Mouse (Mus musculus) heart, adult 18-20 months (tissue): ENCODE data around the gene Sds. TPM values are rescaled to one million over a fixed set of nuclear protein-coding genes. Genes with fewer than 3 reads are reported as not detected.

Experiments
- DNase-seq, 2 experiments: peaks; one replicate each; pipeline ENCODE4 v3.0.0; 2021 to 2022; ENCODE audit warnings: mixed read lengths in 1 of 2
- total RNA-seq, 2 experiments: library from RNA; stranded (reverse); gene quantifications; 2 replicates each; pipeline ENCODE4 v1.2.3; 2021

The Sds gene
- total RNA-seq, 2 experiments from 2014 or later, result 0.87 to 2.4 TPM

DNA sequence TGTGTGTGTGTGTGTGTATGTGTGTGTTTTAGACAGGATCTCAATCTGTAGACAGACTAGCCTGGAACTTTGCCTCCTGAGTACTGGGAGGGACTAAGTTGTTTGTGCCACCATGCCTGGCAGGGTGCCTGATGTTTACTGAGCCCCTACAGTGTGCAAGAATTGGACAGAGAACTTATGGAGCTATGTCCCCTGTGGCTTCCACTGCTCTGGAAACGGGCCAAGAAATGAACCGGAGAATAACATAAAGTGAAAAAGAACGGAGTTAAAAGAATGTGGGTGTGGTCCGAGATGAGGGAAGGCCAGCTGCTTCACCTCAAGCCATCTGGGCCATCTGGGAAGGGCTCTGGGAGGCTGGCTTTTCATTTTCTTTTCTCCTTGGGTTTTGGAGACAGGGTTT is 38.4 kb downstream of the Sds start:
- peak in 1 of 2 experiments; percentile 57 for DNase-seq

DNA sequence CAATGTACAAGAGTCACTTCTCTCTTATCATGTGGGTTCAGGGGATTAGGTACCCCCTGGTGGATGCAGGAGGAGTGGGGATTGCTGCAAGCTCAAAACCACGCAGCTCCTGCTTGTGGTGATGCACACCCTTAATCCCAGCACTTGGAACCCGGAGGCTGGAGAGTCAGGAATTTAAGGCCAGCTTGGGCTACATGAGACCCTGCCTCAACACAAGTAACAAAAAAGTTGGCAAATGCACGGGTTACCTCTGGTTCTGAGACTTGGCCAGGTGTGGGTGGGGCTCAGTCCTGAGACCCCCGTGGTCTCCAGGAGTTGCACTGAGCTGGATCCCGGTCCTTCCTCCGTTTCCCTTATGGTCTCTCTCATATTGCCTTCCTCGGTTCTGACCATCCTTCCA is 39.1 kb downstream of the Sds start:
- DNase-seq, result no peak

DNA sequence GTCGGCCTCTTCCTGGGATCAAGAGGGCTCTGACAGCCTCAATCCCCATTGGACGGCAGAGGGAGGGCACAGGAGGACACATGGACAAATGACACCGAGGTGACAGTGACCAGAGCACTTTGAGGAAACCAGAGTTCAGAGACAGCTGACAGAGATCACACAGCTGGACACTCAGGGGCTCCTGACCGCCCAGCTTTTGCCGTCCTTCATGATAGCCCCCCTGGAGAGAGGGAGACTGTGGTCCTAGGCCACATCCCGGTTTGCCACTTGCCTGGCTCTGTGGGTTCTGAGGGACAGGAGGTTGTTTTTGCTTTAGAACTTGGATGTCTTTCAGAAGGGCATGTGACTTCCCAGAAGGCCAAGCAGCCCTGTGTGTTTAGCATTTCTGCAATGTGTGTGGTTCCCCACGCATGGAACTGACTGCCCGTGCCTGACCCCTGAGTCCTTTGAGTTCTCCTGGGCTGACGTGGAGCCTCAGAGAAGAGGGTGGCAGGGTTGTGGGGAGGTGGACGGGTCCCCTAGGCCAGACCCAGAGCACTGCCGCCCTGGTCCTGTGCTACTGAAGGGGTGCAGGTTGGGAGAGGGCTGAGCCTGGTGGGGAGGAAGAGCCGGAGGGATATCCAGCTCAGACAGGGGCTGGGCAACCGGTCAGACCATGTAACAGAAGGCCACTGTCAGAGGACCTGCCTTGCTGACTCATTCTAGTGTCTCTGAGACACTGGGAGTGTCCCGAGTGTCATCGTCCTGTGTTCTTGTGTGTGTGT is 40.1 kb downstream of the Sds start:
- peak; percentile 76 to 77 for DNase-seq

DNA sequence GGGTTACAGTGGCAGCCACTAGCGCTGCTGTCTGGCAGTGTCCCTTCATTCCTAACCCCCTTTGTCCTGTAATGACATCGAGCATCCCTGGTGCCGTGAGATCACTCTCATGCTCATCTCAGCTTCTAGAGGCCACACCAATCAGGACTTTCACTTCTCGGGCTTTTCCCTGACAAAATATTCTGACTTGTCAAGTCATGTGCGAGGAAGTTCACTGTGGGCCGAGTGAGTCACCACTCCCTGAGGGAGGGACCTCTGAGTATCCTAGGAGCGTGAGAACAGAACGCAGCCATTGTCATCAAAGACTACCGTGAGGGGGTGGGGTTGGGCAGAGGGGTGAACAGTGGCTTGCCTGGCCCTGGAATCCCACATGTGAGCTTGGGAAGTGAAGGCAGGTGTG is 41.2 kb downstream of the Sds start:
- DNase-seq, result peak; percentile 81 to 88

DNA sequence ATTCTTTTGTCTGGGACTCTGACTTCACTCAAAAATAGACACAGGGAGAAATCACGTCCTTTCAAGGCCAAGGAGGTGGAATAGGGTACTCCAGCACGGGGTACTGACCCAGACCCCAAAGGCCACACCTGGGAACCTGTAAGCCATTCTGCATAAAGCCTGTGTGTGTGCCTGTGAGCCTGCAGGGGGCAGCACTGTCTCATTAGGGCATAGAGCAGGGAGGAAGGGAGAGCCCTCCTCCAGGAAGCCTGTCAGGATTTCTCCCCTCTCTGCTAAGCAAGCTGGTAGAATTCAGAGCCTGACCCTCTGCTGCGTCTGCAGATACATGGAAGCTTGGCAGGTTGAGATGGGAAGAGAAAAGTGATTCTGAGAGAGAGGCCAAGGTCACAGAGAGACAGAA is 46.3 kb downstream of the Sds start:
- DNase-seq, result peak in 1 of 2 experiments; percentile 53

DNA sequence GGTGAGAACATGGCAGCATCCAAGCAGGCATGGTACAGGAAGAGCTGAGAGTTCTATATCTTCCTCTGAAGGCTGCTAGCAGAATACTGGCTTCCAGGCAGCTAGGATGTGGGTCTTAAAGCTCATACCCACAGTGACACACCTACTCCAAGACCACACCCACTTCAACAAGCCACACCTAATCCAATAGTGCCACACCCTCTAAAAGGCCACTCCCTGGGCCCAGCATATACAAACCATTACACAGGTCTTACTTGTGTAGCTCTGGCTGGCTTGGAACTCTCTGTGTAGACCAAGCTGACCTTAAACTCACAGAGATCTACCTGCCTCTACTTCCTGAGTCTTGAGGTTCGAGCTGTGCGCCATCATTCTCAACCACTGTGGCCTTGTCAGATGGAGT is 48.4 kb downstream of the Sds start:
- DNase-seq, result no peak

DNA sequence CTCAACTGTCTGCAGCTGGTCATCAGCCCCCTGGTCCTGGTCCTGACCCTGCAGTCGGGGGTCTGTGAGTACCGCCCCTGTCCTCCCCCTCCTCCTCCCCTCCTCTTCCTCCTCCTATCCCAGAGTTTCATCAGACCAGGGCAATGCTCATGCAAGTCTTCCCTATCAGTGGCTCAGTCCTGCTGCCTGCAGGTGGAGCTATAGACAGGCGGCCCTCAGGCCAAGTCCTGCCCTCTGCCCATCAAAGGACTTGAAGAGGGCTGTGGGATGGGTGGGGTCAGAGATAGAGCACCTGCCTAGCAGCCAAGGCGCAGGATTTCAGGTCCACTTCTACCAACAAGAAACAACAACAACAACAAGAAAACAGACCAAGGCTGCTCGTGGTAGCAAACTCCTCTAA is 49.4 kb downstream of the Sds start:
- no peak for DNase-seq

DNA sequence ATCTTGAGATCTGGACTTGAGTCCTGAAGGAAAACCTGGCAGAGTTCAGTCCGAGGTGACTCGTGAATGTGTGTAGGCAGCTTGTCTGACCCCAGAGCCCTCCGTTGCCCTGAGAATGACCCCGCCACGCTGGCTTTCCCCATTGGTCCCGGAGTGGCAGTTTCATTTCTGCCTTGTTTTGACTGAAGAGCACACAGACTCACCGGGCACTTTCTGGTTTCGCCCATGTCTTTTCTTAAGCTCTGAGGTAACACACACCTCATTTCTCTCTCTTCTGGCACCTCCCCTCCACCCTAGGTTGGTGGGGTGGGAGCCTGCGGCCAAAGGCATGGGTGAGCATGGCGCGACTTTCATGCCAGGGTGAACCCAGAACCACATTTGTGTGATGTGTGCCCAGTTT is 50.0 kb downstream of the Sds start:
- no peak for DNase-seq

DNA sequence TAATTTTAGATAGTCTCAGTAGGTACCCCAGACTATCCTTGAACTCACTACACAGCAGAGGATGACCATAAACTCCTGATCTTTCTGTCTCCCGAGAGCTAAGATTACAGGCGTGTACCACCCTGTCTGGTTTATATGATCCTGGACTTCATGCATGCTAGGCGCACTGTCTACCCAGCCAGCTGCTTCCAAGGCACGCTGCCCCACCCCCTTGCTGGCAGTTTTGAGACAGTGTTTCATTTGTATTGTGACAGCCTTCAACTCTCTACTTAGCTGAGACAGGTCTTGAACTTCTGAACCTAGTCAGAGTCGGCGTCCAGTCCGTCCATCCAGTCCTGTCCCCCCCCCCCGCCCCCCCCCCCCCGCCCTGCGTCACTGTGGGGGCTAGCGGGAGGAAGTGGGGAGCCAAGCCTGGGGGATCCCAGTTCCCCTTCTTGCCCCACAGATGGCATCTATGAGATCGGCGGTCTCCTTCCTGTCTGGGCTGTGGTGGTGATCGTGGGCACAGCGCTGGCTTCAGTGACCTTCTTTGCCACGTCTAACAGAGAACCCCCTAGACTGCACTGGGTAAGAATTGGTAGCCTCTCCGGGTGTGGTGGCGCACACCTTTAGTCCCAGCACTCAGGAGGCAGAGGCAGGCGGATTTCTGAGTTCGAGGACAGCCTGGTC is 51.1 kb downstream of the Sds start:
- no peak for DNase-seq

DNA sequence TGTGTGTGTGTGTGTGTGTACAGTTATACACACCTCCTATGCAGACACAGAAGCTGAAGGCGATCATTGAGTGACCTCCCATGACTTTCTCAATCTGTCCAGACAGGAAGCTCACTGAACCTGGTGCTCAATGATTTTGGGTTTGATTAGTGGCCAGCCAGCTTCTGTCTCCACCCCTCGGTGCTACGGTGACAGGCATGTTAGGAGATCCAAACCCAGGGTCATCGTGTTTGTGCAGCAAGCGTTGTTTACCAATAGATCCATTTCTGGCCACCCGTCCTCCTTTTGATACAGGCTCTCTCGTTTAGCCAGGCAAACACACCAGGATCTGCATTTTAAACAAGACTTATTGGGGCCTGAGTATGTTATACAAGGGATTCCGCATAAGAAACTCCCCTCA is 55.3 kb downstream of the Sds start:
- no peak for DNase-seq

Other genes with a start within 250 kb of the Sds start
- not detected for gene Lhx5, start 44.8 kb upstream of the Sds start, total RNA-seq
- gene Sdsl, start 3.7 kb upstream of the Sds start, total RNA-seq, result 1 to 10 TPM; 6.8 to 9.4 TPM
- gene Plbd2, start 27.1 kb downstream of the Sds start, total RNA-seq, result 10 to 100 TPM; 47.4 to 50.3 TPM
- 10 to 100 TPM in 1 of 2 experiments, 1 to 10 TPM in 1; 9.5 to 11.3 TPM for gene Slc8b1, start 34.6 kb downstream of the Sds start, total RNA-seq
- gene Tpcn1, start 112.1 kb downstream of the Sds start, total RNA-seq, result 10 to 100 TPM; 29.7 to 35.5 TPM
- not detected for gene Iqcd, start 112.5 kb downstream of the Sds start, total RNA-seq
- 10 to 100 TPM; 13.4 to 16.3 TPM for gene Rita1, start 136.1 kb downstream of the Sds start, total RNA-seq
- 10 to 100 TPM; 19.2 to 23.0 TPM for gene Ddx54, start 136.2 kb downstream of the Sds start, total RNA-seq
- not detected for gene Cfap73, start 157.7 kb downstream of the Sds start, total RNA-seq
- under 1 TPM in 1 of 2 experiments, not detected in 1; 0.69 TPM for gene Rasal1, start 172.3 kb downstream of the Sds start, total RNA-seq
- gene Dtx1, start 235.4 kb downstream of the Sds start, total RNA-seq, result 1 to 10 TPM in 1 of 2 experiments, under 1 TPM in 1; 0.99 to 2.7 TPM